Mouse (Mus musculus): ENCODE measurements around the gene Sectm1a.

DNA sequence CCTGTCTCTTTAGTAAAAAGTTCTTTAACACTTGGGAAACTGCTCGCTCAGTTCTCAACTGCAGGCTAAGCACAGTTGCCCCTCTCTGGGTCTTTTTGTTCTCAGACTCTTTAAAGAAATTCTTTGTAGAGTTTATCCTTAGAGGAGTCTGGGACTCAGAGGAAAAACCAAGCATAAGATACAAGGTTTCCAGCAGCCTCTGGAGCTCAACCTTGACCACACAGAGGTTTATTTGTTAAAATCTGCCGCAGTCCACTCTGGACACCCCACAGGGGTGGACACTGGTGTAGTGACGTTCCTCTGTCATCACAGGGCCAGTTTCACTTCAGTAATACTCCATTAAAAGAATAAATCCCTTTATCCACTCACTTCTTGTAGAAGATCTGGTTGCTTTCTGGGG, 37.6 kb upstream of the Sectm1a start, which contains the start of gene Tex19.2:
- no peak for TF ChIP-seq CTCF (conservative IDR thresholded peaks at IDR 0.05; ENCODE audit: insufficient read depth, insufficient read length, low read depth, low read length)
- TF ChIP-seq POLR2A (IDR thresholded peaks at IDR 0.05; ENCODE audit: low read depth, low read length), result no peak
